Mouse (Mus musculus) cerebellum, postnatal 10 days (tissue): Measurements from ENCODE around the gene Pcbp1.
"Not testable (repeated sequence)": the region's sequence is repeated elsewhere in the genome, so short reads cannot be mapped to it uniquely, and the experiment has no call there.

Experiments
- DNase-seq, 2 experiments: peaks; one replicate each; pipeline ENCODE4 v3.0.0; 2021; ENCODE audit warnings: mixed read lengths in 2 of 2

The Pcbp1 gene

GRCm38 (mm10) chr6:86490413-86490812, 35.7 kb downstream of the Pcbp1 start:
- not testable (repeated sequence) for DNase-seq

GRCm38 (mm10) chr6:86489945-86490344, 36.2 kb downstream of the Pcbp1 start:
- no peak for DNase-seq

- DNase-seq: peak; percentile 80 to 84
Observed at GRCm38 (mm10) chr6:86488149-86488485, 38.0 kb downstream of the Pcbp1 start.

DNA sequence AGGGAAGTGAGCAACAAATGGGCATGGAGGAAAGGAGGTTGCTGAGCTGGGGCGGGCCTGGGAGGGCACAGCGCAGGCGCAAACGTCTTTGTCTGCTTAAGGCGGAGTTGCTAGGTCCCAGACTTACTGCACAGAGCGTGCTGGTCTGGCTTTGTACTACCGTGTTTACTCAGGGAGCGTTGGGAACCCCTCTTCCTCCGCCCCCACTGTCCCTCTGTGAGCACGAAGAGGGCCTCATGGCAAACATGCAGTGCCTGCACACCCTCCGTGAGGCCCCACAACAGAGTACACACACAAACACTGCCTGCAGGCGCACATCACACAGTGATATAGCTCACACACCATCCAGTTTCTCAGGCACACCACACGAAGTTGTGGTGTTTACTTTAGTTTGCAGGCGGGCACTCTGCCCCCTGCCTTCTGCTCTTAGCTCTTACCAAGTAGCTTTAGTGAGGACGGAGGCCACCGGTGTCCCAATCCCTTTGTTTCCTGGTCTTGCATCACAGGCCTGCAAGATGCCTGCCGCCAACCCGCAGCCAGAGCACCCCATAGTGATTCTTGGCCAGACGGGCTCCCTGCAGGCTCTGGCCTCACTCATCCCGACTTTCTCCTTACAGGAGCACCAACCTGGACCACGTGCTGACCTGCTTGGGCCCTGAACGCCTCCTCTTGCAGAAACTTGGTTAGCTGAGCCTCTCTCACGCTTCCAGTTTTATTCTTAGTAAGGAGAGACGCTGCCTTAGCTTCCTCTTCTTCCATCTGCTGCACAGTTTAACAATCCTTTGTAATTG, 38.6 kb downstream of the Pcbp1 start:
- peak; percentile 74 to 85 for DNase-seq

DNA sequence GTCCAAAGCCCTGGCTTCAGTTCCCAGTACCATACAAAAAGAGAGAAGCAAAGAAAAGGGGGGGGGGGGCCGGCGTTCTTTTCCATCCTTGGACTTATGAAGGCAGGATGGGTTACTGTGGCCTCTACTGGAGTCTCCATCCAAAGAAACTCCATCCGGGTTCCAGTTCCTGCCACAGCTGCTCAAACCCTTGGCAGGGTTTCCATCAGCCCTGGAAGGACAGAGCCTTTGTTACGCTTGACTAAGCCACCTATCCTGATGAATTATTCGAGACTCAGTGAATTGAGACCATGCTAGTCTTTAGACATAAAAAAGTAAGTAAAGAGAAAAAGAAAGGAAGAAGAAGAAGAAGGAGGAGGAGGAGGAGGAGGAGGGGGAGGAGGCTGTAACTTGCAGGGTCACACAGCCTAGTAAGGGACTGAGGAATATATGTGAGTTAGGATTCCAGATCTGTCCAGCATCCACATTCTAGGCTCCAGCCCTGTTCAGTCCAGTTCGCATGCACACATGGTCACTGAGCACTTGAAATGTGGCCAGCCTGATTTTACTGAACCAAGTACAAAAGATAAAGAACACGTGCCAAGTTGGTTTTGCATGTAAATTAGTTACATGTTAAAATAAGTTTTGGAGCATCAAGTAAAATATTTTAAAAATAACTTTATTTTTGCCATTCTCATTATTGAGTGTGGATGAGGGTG, 40.0 kb downstream of the Pcbp1 start:
- peak; percentile 75 to 76 for DNase-seq

GRCm38 (mm10) chr6:86481871-86482270, 44.2 kb downstream of the Pcbp1 start:
- DNase-seq: peak in 1 of 2 experiments; percentile 12

DNA sequence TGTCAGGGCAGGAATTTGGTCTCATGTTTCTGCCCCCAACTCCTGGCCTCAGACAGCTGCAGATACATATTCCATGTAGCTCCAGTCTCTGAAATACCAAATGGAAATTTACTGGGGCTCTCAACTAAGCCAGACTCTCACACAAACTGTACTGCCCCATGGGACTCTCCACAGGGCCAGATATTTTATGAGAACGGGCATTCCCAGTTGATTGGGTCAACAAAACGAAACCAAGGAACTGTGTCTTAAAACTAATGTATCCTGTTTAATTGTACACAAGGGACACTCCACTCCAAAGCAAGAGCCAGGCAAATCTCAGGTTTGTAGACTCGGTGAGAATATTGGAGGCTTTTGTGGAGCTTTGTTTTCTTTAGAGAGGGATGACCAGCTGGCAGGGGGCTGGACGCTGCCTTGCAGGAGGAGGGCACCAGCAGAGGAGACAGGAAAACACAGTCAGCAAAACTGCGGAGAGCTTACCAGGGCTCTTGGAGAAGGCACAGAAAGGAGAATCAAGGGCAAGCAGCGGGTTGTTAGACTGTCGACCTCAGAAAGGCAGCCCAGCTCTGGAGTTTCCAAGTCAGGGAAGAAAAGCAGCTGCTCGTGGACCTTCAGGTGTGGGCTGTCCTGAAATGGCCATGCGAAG, 45.8 kb downstream of the Pcbp1 start:
- DNase-seq: peak; percentile 47 to 54

DNA sequence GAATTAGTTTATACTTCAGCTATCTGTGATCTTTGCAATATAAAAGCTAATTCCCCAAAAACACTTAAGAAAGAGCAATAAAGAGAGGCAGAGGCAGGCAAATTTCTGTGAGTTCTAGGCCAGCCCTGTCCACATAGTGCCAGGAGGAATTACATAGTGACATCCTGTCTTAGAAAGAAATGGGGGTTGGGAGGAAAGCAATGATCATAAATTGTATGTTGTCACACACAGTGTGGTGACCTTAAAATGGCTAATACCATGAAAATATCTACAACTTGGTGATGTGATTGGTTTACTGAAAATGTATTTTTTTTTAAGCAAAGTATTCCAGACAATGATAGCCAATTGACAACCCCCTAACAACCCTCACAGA, 46.3 kb downstream of the Pcbp1 start:
- DNase-seq: no peak

- DNase-seq: peak; percentile 42 to 46
Observed at GRCm38 (mm10) chr6:86479311-86479710, 46.8 kb downstream of the Pcbp1 start.

DNA sequence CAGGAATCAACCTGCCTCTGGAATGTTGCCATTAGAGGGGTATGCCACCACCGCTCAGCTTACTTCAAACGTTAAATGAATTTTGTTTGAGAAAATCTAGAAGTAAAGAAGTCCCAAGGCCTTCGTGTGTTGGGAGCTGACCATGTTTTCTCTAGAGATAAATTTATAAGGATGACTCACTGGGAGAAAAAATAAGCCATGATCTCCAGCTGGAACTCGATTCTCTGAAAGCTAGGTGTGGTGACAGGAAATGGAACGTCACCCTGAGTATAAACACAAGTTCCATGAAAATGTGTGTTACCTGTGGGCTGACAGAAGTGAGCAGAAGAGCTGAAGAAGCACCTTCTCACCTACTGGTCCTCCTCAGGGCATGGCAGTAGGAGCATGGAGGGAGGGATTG, 49.2 kb downstream of the Pcbp1 start:
- DNase-seq: no peak

GRCm38 (mm10) chr6:86475462-86476167, 50.5 kb downstream of the Pcbp1 start:
- DNase-seq: peak in 1 of 2 experiments; percentile 31

DNA sequence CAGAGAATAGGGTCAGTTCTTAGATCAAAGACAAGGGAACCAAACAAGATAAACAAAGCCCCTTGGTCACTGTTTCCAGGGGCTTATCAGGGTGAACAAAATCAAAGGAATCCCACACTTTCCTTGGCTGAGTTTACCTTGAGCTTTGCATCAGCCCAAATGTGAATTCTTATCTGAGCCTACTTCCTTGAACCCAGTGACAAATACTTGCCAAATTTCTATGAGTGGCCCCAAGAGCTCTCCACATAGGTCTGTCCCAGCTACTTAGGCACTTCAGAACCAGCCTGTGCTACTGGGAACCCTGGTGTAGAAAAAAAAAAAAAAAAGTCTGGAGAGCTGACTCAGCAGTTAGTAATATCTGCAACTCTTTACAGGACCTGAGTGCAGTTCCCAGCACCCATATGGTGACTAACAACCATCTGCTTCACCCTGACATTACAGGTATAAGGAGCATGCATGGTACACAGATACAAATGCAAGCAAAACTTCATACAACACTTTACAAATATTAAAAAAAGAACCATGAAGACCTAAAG, 51.4 kb downstream of the Pcbp1 start:
- DNase-seq: no peak
